Mouse (Mus musculus): Measurements from ENCODE around the gene Olfr1124. TPM values are rescaled to one million over a fixed set of nuclear protein-coding genes. Genes with fewer than 3 reads are reported as not detected.
"Not testable (repeated sequence)": the region's sequence is repeated elsewhere in the genome, so short reads cannot be mapped to it uniquely, and the experiment has no call there.

The Olfr1124 gene
- not detected for total RNA-seq (2021)
- long read RNA-seq, experiment 1 = 0 reads
- long read RNA-seq, experiment 2 = 0 reads

DNA sequence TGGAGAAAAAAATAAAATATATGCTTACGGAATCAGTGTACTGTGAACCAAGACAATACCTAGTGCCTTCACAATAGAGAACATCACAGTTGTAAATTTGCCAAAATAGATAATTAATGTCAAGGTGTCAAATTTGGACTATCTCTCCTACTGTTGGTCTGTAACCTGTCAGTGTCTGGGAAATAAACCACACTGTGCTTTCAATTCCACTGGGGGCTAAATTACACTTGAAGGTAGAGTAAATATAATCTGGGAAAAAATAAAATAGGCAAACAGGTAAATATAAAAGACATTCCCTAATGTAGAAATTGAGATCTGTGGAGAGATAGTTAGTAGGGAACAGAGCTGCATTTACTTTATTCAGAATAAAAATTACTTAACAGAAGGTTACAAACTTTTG, at the start of gene Olfr1124:
Gene Olfr1124 (plus strand): TSS at position 301 of the 400 bp plus-strand sequence.
- DNase-seq = no peak
- intact Hi-C loops (cut with DNase I) = no loop called here

DNA sequence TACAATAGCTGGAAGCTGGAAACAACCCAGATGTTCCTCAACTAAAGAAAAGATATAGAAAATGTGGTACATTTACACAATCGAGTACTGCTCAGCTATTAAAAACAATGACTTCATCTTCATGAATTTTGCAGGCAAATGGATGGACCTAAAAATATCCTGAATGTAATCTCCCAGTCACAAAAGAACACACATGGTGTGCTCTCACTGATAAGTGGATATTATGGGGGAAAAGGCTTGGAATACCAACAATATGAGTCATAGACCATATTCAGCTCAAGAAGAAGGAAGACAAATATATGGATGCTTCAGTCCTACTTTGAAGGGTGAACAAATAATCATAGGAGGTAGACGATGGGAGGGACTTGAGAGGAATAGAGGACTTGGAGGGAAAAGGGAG, 46.1 kb upstream of the Olfr1124 start:
- no peak for DNase-seq
- intact Hi-C loops (cut with DNase I) = no loop called here

DNA sequence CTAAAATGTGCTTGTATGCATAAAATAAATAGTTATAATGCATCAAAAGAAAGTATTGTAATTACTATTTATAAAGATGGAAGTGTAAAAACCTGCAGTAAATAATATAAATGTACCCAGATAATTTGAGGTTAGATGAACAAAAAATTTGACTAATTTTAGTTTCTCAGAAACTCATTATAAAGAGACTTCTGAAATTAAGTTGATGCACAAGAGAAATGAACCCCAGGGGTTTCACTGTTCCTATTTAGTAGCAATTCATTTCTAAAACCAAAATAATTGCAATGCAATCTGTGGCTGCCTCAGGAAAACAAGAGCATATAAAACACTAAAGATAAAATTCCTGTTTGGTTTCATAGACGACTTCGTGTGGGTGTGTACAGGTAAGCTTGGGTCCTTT, 44.5 kb upstream of the Olfr1124 start, which contains the start of gene Olfr1122:
Gene Olfr1122 (plus strand): TSS at position 301 of the 400 bp plus-strand sequence.
- DNase-seq = no peak
- intact Hi-C loops (cut with DNase I) = no loop called here

DNA sequence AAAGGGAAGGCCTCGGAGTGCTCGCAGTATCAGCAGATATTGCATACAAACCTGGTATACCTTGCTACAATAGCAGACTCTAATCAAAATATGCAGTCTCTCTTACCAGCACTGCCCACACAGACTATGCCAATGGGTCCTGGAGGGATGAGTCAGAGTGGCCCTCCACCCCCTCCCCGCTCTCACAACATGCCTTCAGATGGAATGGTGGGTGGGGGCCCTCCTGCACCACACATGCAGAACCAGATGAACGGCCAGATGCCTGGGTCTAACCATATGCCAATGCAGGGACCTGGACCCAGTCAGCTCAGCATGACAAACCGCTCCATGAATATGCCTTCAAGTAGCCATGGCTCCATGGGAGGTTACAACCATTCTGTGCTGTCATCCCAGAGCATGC, 36.5 kb upstream of the Olfr1124 start:
- DNase-seq; intact Hi-C loops (cut with DNase I): not testable (repeated sequence)

DNA sequence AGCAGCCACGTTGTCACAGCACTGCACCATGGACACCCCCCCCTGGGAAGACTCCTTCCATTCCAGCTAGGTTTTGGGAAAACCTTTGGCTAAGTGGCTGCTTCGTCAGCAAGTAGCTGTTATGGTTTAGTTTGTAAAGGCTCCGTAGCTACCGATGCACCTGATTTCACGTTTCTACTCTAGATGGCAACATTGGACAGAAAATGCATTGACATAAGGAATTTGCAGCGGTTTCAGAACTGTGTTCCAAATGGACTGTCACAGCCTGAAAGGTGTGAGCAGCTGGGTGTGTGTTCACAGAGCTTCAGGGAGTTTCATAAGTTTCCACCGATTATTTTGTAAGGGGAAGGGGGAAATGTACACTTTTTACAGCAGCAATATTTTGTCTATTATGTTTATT, 35.4 kb upstream of the Olfr1124 start:
- intact Hi-C loops (cut with DNase I); DNase-seq: not testable (repeated sequence)

DNA sequence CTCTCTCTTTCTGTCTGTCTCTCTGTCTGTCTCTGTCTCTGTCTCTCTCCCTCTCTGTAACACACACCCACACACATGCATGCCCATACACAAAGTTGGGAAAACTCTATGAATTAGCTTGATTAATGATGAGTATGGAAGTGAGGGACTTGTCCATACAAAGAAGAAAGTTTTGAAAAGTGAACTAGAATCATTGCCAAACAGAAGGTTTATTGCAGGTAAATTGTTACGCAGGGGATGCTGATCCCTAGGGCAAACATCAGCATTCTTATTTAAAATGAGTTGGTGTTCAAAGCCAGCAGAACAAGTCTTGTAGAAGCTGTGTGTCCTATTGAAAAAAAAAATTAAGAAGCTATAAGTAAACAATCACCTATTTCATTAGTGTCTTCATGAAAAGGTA, 13.7 kb upstream of the Olfr1124 start, which contains the start of gene Olfr1123:
Gene Olfr1123 (plus strand): TSS at position 301 of the 400 bp plus-strand sequence.
- no peak for DNase-seq
- intact Hi-C loops (cut with DNase I) = no loop called here

DNA sequence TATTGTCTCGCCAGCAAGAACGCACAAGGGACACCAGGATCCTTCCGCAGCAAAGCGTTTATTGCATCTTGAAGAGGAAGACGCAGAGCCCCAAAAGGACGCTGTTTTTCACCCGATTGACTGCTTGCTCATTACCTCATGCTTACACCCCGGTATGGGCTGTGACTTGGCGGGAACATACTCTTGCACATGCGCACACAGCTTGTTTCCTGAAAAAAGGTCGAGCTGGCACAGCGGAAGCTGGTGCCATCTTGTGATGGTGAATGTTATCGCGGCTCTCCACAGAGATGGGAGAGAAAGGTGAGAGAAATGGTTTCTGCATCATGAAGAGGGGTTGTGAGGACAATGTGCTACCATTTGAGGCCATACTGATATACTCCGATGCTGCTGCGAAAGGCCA, 7.7 kb downstream of the Olfr1124 start:
- intact Hi-C loops (cut with DNase I) = no loop called here
- DNase-seq = no peak

DNA sequence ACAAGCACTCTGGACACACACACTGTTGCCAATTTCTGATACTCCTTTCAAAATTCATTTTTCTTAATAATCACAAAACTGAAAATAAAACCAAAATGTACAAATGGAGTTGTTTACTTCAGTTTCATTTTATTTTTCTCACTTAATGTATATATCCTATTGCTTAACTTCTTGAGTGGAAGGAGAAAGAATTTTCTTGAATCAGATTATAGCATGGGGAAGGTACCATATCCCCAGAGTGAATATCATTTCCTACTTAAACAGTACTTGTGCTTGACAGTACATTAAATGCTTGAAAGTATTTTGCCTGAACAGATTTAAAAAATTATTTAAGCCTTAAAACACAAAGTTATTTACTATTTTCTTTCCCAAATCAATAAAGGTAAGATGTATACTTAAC, 23.6 kb downstream of the Olfr1124 start, which contains the start of gene Olfr1126:
Gene Olfr1126 (plus strand): TSS at position 301 of the 400 bp plus-strand sequence.
- intact Hi-C loops (cut with DNase I) = no loop called here
- DNase-seq = no peak

DNA sequence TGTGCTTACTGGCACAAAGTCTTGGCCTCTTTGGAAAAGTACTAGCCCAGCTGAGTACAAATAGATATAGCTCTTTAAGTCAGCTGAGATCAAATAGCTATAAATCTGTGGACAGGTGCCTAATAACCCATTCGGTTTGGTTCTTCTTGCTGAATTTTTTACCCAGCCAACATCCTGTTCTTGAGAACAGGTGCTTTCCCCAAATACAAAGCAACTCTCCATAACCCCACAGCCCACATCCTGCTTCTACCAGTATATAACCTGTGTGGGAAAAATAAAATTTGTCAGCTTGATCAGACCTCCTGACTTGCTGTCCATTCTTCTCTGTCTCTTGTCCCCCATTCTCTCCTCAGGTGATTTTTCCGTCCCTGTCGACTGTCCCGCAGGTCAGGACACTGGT, 31.7 kb downstream of the Olfr1124 start:
- no peak for DNase-seq
- intact Hi-C loops (cut with DNase I) = no loop called here

DNA sequence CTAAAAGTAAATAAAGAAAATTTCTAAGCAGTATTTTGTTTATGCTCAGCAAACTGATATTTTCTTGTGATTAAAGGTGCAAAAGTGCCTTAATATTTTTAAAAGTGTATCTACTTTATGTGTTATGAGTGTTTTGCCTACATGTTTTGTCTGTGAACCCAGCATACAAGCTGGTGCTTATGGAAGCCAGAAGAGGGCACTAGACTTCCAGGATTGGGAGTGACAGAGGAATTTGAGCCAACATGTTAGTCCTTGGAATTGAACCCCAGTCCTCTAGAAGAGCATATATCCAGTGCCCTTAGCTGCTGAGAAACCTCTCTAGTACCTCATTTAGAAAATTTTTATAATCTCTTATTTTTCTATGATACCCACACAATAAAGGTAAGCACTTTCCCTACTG, 50.1 kb downstream of the Olfr1124 start:
- DNase-seq = no peak
- intact Hi-C loops (cut with DNase I) = no loop called here

DNA sequence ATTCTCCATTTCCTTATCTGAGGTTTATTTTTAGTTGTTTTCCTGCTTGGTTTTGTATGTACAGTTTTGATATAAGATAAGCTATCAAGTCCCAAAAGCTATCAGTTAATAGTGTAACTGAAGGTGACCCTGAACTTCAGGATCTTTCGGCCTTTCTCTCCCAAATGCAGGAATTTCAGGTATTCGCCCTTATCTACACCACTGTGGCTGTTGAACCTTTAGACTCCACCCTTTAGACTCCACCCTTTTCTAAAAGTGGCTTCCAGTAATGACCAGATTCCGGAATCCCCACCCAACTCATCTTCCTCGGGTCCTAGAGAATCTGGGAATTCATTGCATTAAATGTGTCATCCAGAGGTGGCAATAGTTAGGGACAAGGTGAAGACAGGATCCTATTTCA, 51.1 kb downstream of the Olfr1124 start:
- DNase-seq = no peak
- intact Hi-C loops (cut with DNase I) = no loop called here

DNA sequence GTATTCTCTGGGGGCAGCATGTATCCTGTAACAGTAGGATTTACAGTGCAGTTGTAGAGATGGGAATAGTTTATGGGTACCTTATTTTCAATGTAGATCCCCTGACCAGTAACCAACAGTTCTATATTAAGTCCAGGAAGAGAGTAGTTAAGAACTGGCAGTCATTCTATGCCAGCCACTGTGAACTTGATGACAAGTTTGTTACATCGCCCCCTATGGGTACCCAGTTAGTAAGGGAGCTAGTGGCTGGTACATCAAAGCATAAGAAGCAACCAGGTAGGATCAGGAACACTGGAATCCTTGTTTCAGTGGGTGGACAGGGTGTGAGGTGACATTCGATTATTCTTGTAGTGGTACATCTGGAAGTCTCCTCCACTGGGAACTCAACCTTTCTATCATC, 52.2 kb downstream of the Olfr1124 start:
- intact Hi-C loops (cut with DNase I) = no loop called here
- no peak for DNase-seq

Other genes with a start within 250 kb of the Olfr1124 start
- gene Olfr1112, start 242.5 kb upstream of the Olfr1124 start, total RNA-seq (2021) = not detected
- gene Olfr1113, start 221.3 kb upstream of the Olfr1124 start, total RNA-seq (2021) = not detected
- gene Olfr1115, start 182.3 kb upstream of the Olfr1124 start, total RNA-seq (2021) = not detected
- not detected for gene Olfr1116, start 162.7 kb upstream of the Olfr1124 start, total RNA-seq (2021)
- not detected for gene Olfr1118, start 122.7 kb upstream of the Olfr1124 start, total RNA-seq (2021)
- gene Olfr1120, start 75.5 kb upstream of the Olfr1124 start, total RNA-seq (2021) = not detected
- not detected for gene Olfr1121, start 60.4 kb upstream of the Olfr1124 start, total RNA-seq (2021)
- under 1 TPM in 1 of 2 experiments, not detected in 1; 0.05 TPM for gene Olfr1122, start 44.4 kb upstream of the Olfr1124 start, total RNA-seq (2021)
- not detected for gene Olfr1123, start 13.6 kb upstream of the Olfr1124 start, total RNA-seq (2021)
- gene Olfr1126, start 23.7 kb downstream of the Olfr1124 start, total RNA-seq (2021) = not detected
- not detected for gene Pramel7, start 66.8 kb downstream of the Olfr1124 start, total RNA-seq (2021)
- gene Pramel6, start 76.3 kb downstream of the Olfr1124 start, total RNA-seq (2021) = not detected
- not detected for gene Olfr153, start 101.5 kb downstream of the Olfr1124 start, total RNA-seq (2021)
- not detected for gene Olfr1128, start 115.3 kb downstream of the Olfr1124 start, total RNA-seq (2021)
- not detected for gene Olfr1129, start 143.6 kb downstream of the Olfr1124 start, total RNA-seq (2021)
- gene Olfr1130, start 175.9 kb downstream of the Olfr1124 start, total RNA-seq (2021) = not detected
- not detected for gene Olfr1131, start 196.8 kb downstream of the Olfr1124 start, total RNA-seq (2021)
- gene Olfr1132, start 207.3 kb downstream of the Olfr1124 start, total RNA-seq (2021) = not detected
- not detected for gene Olfr1133, start 217.1 kb downstream of the Olfr1124 start, total RNA-seq (2021)
- gene Olfr1134, start 228.2 kb downstream of the Olfr1124 start, total RNA-seq (2021) = not detected
- not detected for gene Olfr1135, start 243.4 kb downstream of the Olfr1124 start, total RNA-seq (2021)